In the genomic region with DNA sequence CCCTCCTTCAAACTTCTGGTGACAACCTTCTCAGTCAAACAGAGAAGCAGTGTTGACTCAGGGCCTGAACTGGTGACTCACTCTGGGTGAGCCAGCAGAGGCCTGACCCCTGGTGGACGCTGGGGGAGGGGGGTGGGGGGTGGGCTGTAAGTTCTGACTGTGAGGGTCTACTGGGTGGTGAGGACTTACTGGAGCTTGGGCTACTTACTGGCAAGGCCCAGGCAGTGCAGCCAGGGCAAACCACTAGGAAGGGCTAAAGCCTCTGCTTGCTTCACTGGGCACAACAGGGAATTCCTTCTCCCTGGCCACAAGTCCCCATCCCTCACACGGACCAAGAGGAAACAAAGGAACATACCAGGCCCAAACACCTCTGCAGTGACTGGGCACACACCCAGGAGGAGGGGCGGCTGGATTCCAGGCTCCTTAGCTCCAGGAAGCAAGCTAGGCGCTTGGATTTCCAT, we compare ENCODE assay signal across 8 mouse cellular contexts. TPM values are rescaled to one million over a fixed set of nuclear protein-coding genes. Genes with fewer than 3 reads are reported as not detected.
DNase-seq lines count a peak whose midpoint lies in the region; ATAC-seq lines count a peak whose summit lies in the region.

No protein-coding gene starts in this region.

- H3K4me2 ChIP-seq in heart, embryonic 15.5 days, result peak overlapping the region; percentile 79
- peak overlapping the region; percentile 88 for H3K4me2 ChIP-seq in midbrain, embryonic 11.5 days

- peak; percentile 39 for DNase-seq in cerebellum, adult 11-12 months
- no peak for DNase-seq in cerebellum, postnatal 36 days
- DNase-seq in kidney, postnatal 25 days, result peak; percentile 77 to 84
- DNase-seq in midbrain, embryonic 11.5 days (ENCODE audit: low spot score, missing footprints), result no peak
- no peak for DNase-seq in thymus, postnatal 14 days
- no peak for DNase-seq in left cerebral cortex, adult 9 months (ENCODE audit: low spot score in 2 of 2)

- H3K27me3 ChIP-seq in heart, embryonic 15.5 days, result no peaks in the 10 kb centered on the region
- H3K27me3 ChIP-seq in midbrain, embryonic 11.5 days (ENCODE audit: control insufficient read depth, insufficient read depth, low read length), result no peaks in the 10 kb centered on the region

- 10% methylated on average over 4 of the region's 4 CpGs for WGBS in heart, embryonic 15.5 days
- 18% methylated on average over 4 of the region's 4 CpGs for WGBS in midbrain, embryonic 11.5 days

- ATAC-seq in heart, embryonic 15.5 days (replicated peaks; ENCODE audit: insufficient number of reproducible peaks, insufficient read depth, low FRiP score, low read depth), result no peak; the same call in 1 of the 2 replicates
- ATAC-seq in midbrain, embryonic 11.5 days (ENCODE audit: low FRiP score), result no peak

- H3K4me3 ChIP-seq in brown adipose tissue, adult 24 weeks (ENCODE audit: insufficient read depth, low read depth, low read length), result peak overlapping the region; percentile 70
- peak overlapping the region; percentile 73 for H3K4me3 ChIP-seq in heart, embryonic 15.5 days
- peak overlapping the region; percentile 91; the same call in 1 of the 2 replicates for H3K4me3 ChIP-seq in midbrain, embryonic 11.5 days (ENCODE audit: low read depth, low read length)

- peak overlapping the region; percentile 87; the same call in 1 of the 2 replicates for H3K9ac ChIP-seq in heart, embryonic 15.5 days
- H3K9ac ChIP-seq in midbrain, embryonic 11.5 days (ENCODE audit: low read length), result peak overlapping the region; percentile 94

- peak overlapping the region; percentile 56; the same call in 1 of the 2 replicates for H3K27ac ChIP-seq in brown adipose tissue, adult 24 weeks (replicated peaks; ENCODE audit: low read depth, low read length)
- H3K27ac ChIP-seq in heart, embryonic 15.5 days, result peak overlapping the region; percentile 80
- H3K27ac ChIP-seq in midbrain, embryonic 11.5 days (ENCODE audit: low read depth, low read length), result no peak overlapping the region

- peaks cover 16% of the 10 kb centered on the region; the same call in 1 of the 2 replicates for H3K36me3 ChIP-seq in heart, embryonic 15.5 days
- no peaks in the 10 kb centered on the region; the same call in 1 of the 2 replicates for H3K36me3 ChIP-seq in midbrain, embryonic 11.5 days (ENCODE audit: control insufficient read depth, insufficient read depth, low read length)

- no peaks in the 10 kb centered on the region for H3K4me1 ChIP-seq in brown adipose tissue, adult 24 weeks (ENCODE audit: control insufficient read depth, insufficient read depth, insufficient read length, low read length)
- peaks cover 35% of the 10 kb centered on the region for H3K4me1 ChIP-seq in heart, embryonic 15.5 days (replicated peaks)
- peaks cover 9% of the 10 kb centered on the region for H3K4me1 ChIP-seq in midbrain, embryonic 11.5 days (ENCODE audit: control insufficient read depth, insufficient read depth, low read length)

- no peaks in the 10 kb centered on the region for H3K9me3 ChIP-seq in heart, embryonic 15.5 days (replicated peaks)
- no peaks in the 10 kb centered on the region for H3K9me3 ChIP-seq in midbrain, embryonic 11.5 days (ENCODE audit: control insufficient read depth, low read length)

RNA-seq across cellular contexts. Expression of a gene that starts 1.6 kb away (rescaled TPM):
- 27.8 and 43.9 TPM in 2 replicates for polyA plus RNA-seq in brown adipose tissue, adult 24 weeks (2012; ENCODE audit: insufficient read depth, insufficient read length, missing spikeins)
- 109 and 134 TPM in 2 replicates for polyA plus RNA-seq in heart, embryonic 15.5 days (2015; fragmentation: Nextera tagmentation; extraction: Ambion mirVana)
- polyA plus RNA-seq in midbrain, embryonic 11.5 days (2014; fragmentation: Nextera tagmentation; extraction: Ambion mirVana), result 193 and 196 TPM in 2 replicates

Comparison
In these comparisons a context has a peak if more than half of its experiments do, and no peak if none do; other contexts are left out.
1. DNase-seq: peak in cerebellum, adult 11-12 months (single experiment) and kidney, postnatal 25 days (2 of 2); none in cerebellum, postnatal 36 days (0 of 2), midbrain, embryonic 11.5 days (single experiment), thymus, postnatal 14 days (single experiment) and left cerebral cortex, adult 9 months (0 of 2).
2. Peak in every context shown above with its lines, with median percentiles within 50 percentile points of each other: H3K4me3 ChIP-seq.